21 mouse cellular contexts compared by ENCODE assay signal in genomic region chr17:85821861-85822260, GRCm38 (mm10).
A peak's percentile ranks its signal among the peaks of the same experiment; 100 is the strongest.
DNase-seq lines count a peak whose midpoint lies in the region; ATAC-seq and TF ChIP-seq lines count a peak whose summit lies in the region.
"Had no signal": no experiment of that assay in that cellular context is flagged by ENCODE, and none has a peak within 500 bp of the region (broad histone marks: within the 10 kb centered on the region; RNA-seq: fewer than 3 reads in every experiment).

No protein-coding gene starts in this region.

- H3K27ac ChIP-seq in MEL (ENCODE audit: control insufficient read depth, low read depth, low read length): no peak overlapping the region
- no peak overlapping the region for H3K27ac ChIP-seq in gastrocnemius, adult 2 months
- H3K27ac ChIP-seq: embryonic facial prominence, embryonic 15.5 days; forebrain, embryonic 13.5 days; hindbrain, embryonic 12.5 days; neural tube, embryonic 15.5 days had no signal

- H3K4me1 ChIP-seq in MEL (ENCODE audit: control insufficient read depth in 1 of 2, insufficient read depth in 2 of 2, low read length in 2 of 2): no peaks in the 10 kb centered on the region
- H3K4me1 ChIP-seq: megakaryocyte, embryonic 14.5 days had no signal

- no peak for TF ChIP-seq EP300 in MEL (IDR thresholded peaks at IDR 0.05; ENCODE audit: low read depth in 1 of 2, low read length in 2 of 2)

- peak; percentile 60 for ATAC-seq in megakaryocyte progenitor cell, adult 5-6 weeks (replicated peaks; ENCODE audit: poor library complexity)
- ATAC-seq: forebrain, embryonic 13.5 days; midbrain, embryonic 16.5 days had no signal

- H3K9ac ChIP-seq in MEL (ENCODE audit: control insufficient read depth, low read depth, low read length, poor library complexity, severe bottlenecking): no peak overlapping the region
- H3K9ac ChIP-seq: embryonic facial prominence, embryonic 15.5 days; forebrain, embryonic 13.5 days; hindbrain, embryonic 12.5 days; neural tube, embryonic 15.5 days had no signal

- H3K79me2 ChIP-seq in MEL (ENCODE audit: control insufficient read depth, insufficient read depth, low read length, poor library complexity): no peaks in the 10 kb centered on the region

- intact Hi-C loops in gastrocnemius, adult 2 months (cut with DNase I): no loop called here

- TF ChIP-seq CTCF in MEL (IDR thresholded peaks at IDR 0.05 in 2 of 3, conservative IDR thresholded peaks at IDR 0.05 in 1 of 3; ENCODE audit: control insufficient read depth in 1 of 3, insufficient read depth in 1 of 3, low read depth in 2 of 3, low read length in 3 of 3, poor library complexity in 1 of 3, severe bottlenecking in 1 of 3): no peak
- TF ChIP-seq CTCF in gastrocnemius, adult 2 months (IDR thresholded peaks at IDR 0.05): no peak

- DNase-seq in 3T3-L1 (ENCODE audit: low read depth, low spot score): peak; percentile 82
- peak; percentile 18 for DNase-seq in MEL (ENCODE audit: low read depth, low spot score)
- peak; percentile 48 for DNase-seq in gastrocnemius, adult 2 months
- no peak for DNase-seq in cerebellum, adult 11-12 months
- DNase-seq in thymus, postnatal 14 days: no peak
- no peak for DNase-seq in kidney, postnatal 14 days
- DNase-seq: adrenal gland, adult 2 months; cerebellum, postnatal 10 days; kidney, adult 18-20 months; kidney, postnatal 10 days; lung, adult 18-20 months; lung, postnatal 14 days; right cerebral cortex, postnatal 14 days had no signal

- no peaks in the 10 kb centered on the region for H3K36me3 ChIP-seq in MEL (ENCODE audit: control insufficient read depth in 1 of 2, insufficient read depth in 2 of 2, low read length in 2 of 2)
- H3K36me3 ChIP-seq: embryonic facial prominence, embryonic 15.5 days; G1E; hindbrain, embryonic 12.5 days; neural tube, embryonic 15.5 days had no signal

- H3K27me3 ChIP-seq in MEL (ENCODE audit: control insufficient read depth in 1 of 2, insufficient read depth in 2 of 2, low read length in 2 of 2): peaks cover 0 to 2% of the 10 kb centered on the region in 2 experiments; a peak in 2 of 4 replicates
- H3K27me3 ChIP-seq: embryonic facial prominence, embryonic 15.5 days; forebrain, embryonic 13.5 days; hindbrain, embryonic 12.5 days; neural tube, embryonic 15.5 days had no signal

- no peaks in the 10 kb centered on the region for H3K9me3 ChIP-seq in MEL (replicated peaks; ENCODE audit: insufficient read depth, low read length)
- H3K9me3 ChIP-seq: embryonic facial prominence, embryonic 15.5 days; forebrain, embryonic 13.5 days; hindbrain, embryonic 12.5 days; neural tube, embryonic 15.5 days had no signal

- no peak overlapping the region for H3K4me3 ChIP-seq in MEL (ENCODE audit: control insufficient read depth in 1 of 2, insufficient read depth in 1 of 2, low read depth in 2 of 2, low read length in 2 of 2)
- H3K4me3 ChIP-seq in gastrocnemius, adult 2 months: no peak overlapping the region
- H3K4me3 ChIP-seq: embryonic facial prominence, embryonic 15.5 days; forebrain, embryonic 13.5 days; hindbrain, embryonic 12.5 days; megakaryocyte, embryonic 14.5 days; neural tube, embryonic 15.5 days had no signal

- TF ChIP-seq RAD21 in MEL (IDR thresholded peaks at IDR 0.05; ENCODE audit: low read depth, low read length): no peak

- no peak for TF ChIP-seq POLR2A in MEL (IDR thresholded peaks at IDR 0.05; ENCODE audit: control insufficient read depth in 1 of 2, insufficient read depth in 1 of 2, low read depth in 1 of 2, low read length in 2 of 2, poor library complexity in 1 of 2)

TF ChIP-seq in MEL, 35 proteins besides CTCF, POLR2A, EP300 and RAD21:
- no peak for TF ChIP-seq TCF12 (IDR thresholded peaks at IDR 0.05; ENCODE audit: low read depth, low read length)
- TF ChIP-seq MAZ (IDR thresholded peaks at IDR 0.05; ENCODE audit: low read depth, low read length): no peak
- no peak for TF ChIP-seq CHD1 (IDR thresholded peaks at IDR 0.05; ENCODE audit: low read depth, low read length)
- TF ChIP-seq USF2 (IDR thresholded peaks at IDR 0.05; ENCODE audit: borderline replicate concordance in 1 of 2, insufficient read depth in 1 of 2, low read depth in 1 of 2, low read length in 2 of 2): no peak
- TF ChIP-seq MAX (IDR thresholded peaks at IDR 0.05; ENCODE audit: low read length): no peak

Comparison
In these comparisons a context has a peak if more than half of its experiments do, and no peak if none do; other contexts are left out.
1. DNase-seq: peak in 3T3-L1 (single experiment), MEL (single experiment) and gastrocnemius, adult 2 months (single experiment); none in cerebellum, adult 11-12 months (single experiment), thymus, postnatal 14 days (single experiment) and kidney, postnatal 14 days (single experiment).